Mouse (Mus musculus): ENCODE measurements around the gene Prok1.

DNA sequence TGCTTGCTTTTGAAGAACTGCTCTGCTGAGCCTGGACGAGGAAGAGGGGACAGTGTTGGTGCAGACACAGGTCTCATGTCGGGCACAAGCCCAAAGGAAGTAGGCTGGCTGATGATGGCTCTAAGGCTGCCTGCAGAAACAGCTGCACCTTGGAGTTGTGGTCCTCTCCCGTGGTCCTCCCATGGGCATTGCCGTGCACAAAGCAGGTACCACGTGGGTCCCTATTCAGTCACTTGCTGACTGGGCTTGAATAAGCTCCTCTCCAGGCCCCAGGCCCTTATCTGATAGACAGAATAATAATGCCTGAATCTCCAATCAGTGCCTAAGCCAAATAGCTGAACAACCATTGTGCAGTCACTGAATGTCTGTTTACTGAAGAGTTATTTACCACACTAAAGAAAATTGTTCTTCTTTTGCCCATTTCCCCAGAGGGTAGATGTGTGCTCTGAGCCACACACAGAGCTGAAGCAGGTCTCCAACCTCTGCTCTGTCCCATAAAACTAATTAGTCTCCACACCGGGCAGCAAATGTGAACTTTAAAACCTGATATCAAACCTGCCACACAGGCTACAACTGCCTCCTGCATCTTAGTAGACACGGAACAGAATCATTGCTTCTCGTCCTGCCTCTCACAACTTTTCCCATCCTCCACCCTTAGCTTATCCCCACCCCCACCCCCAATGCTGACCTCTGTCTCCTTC lies 23.0 kb downstream of the Prok1 start:
- TF ChIP-seq CTCF (IDR thresholded peaks at IDR 0.05; ENCODE audit: control insufficient read depth, insufficient read depth, low read length), result no peak
- TF ChIP-seq POLR2A (IDR thresholded peaks at IDR 0.05; ENCODE audit: borderline replicate concordance, control insufficient read depth, low read depth, low read length), result no peak
